Mouse (Mus musculus): Measurements from ENCODE around the gene Tescl. TPM values are rescaled to one million over a fixed set of nuclear protein-coding genes. Genes with fewer than 3 reads are reported as not detected.

Gene Tescl
- polyA plus RNA-seq (2012; rRNA removed): 0.09 and 0.11 TPM in 2 replicates

DNA sequence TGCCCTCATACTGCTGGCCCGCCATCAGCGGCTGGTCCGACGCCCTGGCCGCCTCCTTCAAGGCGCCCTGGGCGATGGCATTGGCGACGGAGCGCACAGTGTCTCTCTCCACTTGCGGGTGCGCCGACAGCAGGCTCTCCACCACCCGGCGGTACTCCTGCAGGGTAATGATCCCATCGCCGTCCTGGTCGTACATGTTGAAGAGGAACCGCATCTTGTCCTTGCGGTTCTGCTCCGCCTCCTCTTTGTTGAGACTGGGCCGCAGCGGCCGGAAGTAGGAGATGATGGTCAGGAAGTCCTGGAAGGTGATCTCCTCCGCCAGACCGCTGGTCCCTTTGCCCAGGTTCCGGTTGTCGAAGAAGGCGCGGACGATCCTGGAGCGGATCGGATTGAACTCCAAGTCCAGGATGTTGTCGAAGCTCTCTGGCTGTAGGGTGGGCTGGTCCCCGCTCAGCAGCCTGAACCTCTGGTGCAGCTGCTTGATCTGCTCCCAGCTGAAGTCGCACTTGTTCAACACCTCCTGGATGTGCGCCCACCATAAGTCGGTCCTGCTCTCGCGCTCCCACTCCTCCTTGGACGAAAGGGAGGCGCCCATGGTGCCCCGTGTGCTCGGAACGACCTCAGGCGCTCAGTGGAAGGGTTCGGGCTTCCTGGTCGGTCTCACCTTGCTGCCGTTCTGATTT, at the start of gene Tescl:
Gene Tescl, minus strand, starts transcription at position 633 of the 683 bp plus-strand sequence.

DNA sequence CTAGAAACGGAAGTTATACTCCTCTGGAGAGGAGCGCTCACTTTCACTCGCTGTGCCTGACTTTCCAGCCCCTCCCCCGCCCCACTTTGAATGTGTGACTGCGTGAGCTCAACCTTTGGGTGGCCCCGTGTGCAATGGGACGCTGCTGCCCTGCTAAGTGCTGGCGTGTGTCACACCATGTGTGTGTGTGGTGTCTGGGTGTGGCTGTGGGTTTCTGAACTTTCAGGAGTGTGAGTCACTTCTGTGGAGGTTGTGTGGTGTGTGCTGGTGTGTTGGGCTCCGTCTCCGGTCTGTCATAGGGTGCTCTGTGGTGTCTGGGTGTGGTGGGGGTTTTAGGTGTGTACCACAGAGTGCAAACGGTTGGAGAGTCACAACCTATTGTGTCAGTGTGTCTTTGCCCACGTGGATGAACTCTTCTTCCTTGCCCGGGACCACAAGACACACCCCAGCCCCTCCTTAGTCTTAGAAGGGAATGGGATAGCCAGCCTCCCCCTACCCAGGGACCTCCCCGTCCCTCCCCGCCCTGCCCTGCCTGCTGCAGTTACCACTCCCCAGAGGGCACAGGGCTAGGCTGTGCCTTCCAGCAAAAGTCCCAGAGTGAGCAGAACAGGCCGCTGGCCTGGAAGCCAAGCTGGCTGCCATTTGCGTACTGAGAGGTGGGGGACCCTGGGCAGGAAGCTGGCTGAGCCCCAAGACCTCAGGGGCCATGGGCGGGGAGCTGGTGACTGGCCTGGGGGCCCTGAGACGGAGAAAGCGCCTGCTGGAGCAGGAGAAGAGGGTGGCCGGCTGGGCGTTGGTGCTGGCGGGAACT, 36.2 kb upstream of the Tescl start, which contains the start of gene Kcnn4:
Gene Kcnn4, plus strand, starts transcription at position 533 of the 811 bp plus-strand sequence.

DNA sequence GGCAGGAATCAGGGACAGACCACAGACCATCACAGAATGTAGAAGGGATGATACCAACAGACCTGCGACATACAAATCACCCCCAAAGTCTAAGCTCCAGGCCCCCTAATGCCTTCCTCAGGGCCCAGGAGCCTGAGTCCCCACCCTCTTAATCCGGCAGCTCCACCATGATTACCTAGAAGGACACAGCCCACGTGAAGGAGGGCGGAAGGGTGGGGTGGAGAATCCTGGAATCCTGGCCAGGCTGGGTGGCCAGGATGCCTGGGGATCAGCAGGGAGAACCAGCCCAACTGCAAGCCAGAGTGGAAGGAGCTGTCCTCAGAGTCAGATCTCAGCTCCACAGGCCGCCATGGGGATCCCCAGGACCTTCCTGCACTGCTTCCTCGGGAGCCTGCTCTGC, 15.2 kb upstream of the Tescl start, which contains the start of gene Lypd5:
Gene Lypd5, plus strand, starts transcription at position 301 of the 400 bp plus-strand sequence.

DNA sequence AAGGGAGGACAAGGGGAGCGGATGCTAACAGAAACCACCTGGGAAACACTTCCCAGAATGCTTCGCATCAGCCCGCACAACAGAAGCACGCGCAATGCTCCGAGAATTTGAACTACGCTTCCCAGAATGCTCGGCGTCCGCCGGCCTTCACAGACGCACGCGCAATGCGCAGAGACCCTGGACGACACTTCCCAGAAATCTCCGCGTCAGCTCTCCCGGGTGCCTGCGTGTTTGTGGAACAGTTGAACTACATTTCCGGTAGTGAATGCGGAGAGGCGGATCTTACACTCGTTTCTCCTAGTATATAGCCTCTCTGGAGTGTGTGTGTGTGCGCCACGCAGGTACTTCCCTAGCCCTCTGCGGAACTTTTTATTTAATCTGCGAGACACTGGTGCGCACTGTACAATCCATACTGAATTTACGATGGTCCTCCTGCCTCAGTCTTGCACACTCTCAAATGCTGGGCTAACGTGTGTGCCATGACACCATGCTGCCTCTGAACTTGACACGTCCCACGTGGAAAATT, 17.1 kb downstream of the Tescl start, which contains the start of gene Zfp94:
Gene Zfp94, minus strand, starts transcription at position 100 of the 526 bp plus-strand sequence.

DNA sequence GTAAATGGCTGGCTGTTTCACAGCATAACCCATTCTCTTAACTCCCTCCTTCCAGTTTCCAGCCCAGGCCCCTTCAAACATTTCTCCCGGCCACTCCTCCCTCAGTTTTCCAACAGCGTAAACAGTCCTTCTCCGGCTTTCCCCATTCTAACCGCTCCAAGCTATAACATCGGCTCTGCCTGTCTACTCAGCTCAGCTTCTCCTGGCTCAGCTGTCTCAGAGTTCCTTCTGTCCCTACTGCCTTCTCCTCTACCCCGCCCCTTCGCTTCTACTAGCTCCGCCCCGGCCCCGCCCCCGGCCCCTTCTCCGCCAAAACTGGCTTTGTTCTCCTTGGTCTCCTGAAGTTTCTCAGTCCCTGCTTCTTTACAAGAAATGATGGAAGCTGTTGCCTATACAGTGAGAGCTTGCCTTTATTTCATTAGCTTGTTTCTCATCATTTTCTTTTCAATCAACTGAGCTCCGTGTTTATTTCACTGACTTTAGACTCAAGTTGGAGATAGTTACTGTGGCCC, 32.9 kb downstream of the Tescl start, which contains the start of gene Zfp61:
Gene Zfp61, minus strand, starts transcription at position 462 of the 512 bp plus-strand sequence.

Other genes with a start within 250 kb of the Tescl start
- gene Zfp112, start 221.6 kb downstream of the Tescl start, polyA plus RNA-seq (2012; rRNA removed): 6.0 and 6.2 TPM in 2 replicates
- 16.7 and 17.2 TPM in 2 replicates for gene Zfp235, start 199.8 kb downstream of the Tescl start, polyA plus RNA-seq (2012; rRNA removed)
- 2.2 and 2.5 TPM in 2 replicates for gene Zfp114, start 158.9 kb downstream of the Tescl start, polyA plus RNA-seq (2012; rRNA removed)
- 5.0 and 5.3 TPM in 2 replicates for gene Zfp111, start 122.5 kb downstream of the Tescl start, polyA plus RNA-seq (2012; rRNA removed)
- 3.3 and 3.7 TPM in 2 replicates for gene Zfp109, start 96.4 kb downstream of the Tescl start, polyA plus RNA-seq (2012; rRNA removed)
- 3.5 and 3.7 TPM in 2 replicates for gene Zfp108, start 79.1 kb downstream of the Tescl start, polyA plus RNA-seq (2012; rRNA removed)
- gene Zfp93, start 63.5 kb downstream of the Tescl start, polyA plus RNA-seq (2012; rRNA removed): 7.4 and 7.7 TPM in 2 replicates
- gene Zfp61, start 32.7 kb downstream of the Tescl start, polyA plus RNA-seq (2012; rRNA removed): 44.8 and 45.5 TPM in 2 replicates
- gene Zfp94, start 17.3 kb downstream of the Tescl start, polyA plus RNA-seq (2012; rRNA removed): 22.7 and 24.5 TPM in 2 replicates
- gene Lypd5, start 15.3 kb upstream of the Tescl start, polyA plus RNA-seq (2012; rRNA removed): not detected in 2 replicates
- 0.88 and 2.0 TPM in 2 replicates for gene Kcnn4, start 36.3 kb upstream of the Tescl start, polyA plus RNA-seq (2012; rRNA removed)
- gene Smg9, start 65.7 kb upstream of the Tescl start, polyA plus RNA-seq (2012; rRNA removed): 61.7 and 66.7 TPM in 2 replicates
- not detected in 2 replicates for gene Irgc1, start 118.4 kb upstream of the Tescl start, polyA plus RNA-seq (2012; rRNA removed)
- gene Plaur, start 128.5 kb upstream of the Tescl start, polyA plus RNA-seq (2012; rRNA removed): 2.0 and 3.5 TPM in 2 replicates
- gene Cadm4, start 148.1 kb upstream of the Tescl start, polyA plus RNA-seq (2012; rRNA removed): 219 and 267 TPM in 2 replicates
- 237 and 300 TPM in 2 replicates for gene Zfp428, start 173.1 kb upstream of the Tescl start, polyA plus RNA-seq (2012; rRNA removed)
- not detected in 2 replicates for gene AC161166.1, start 178.5 kb upstream of the Tescl start, polyA plus RNA-seq (2012; rRNA removed)
- gene Irgq, start 196.8 kb upstream of the Tescl start, polyA plus RNA-seq (2012; rRNA removed): 40.1 and 42.5 TPM in 2 replicates
- gene Pinlyp, start 212.2 kb upstream of the Tescl start, polyA plus RNA-seq (2012; rRNA removed): 0.15 and 0.32 TPM in 2 replicates
- 87.2 and 95.1 TPM in 2 replicates for gene Xrcc1, start 212.4 kb upstream of the Tescl start, polyA plus RNA-seq (2012; rRNA removed)

Measured in central nervous system, embryonic 14 days (tissue).